Mouse (Mus musculus) forebrain, embryonic 15.5 days (tissue): ENCODE data around the gene Isoc2a. TPM values are rescaled to one million over a fixed set of nuclear protein-coding genes. Genes with fewer than 3 reads are reported as not detected.

Experiments used
- ATAC-seq: fragments of 200-750 bp; cut with Nextera tagmentation; replicated peaks from 2 replicates; pipeline ENCODE4 v1.8.0; 2017; ENCODE audit warnings: mild to moderate bottlenecking, moderate TSS enrichment, moderate library complexity
- H3K27ac ChIP-seq: fragments of 300-500 bp; sonication (generic); replicated peaks from 2 replicates; pipeline ENCODE4 v1.5.1; 2015; ENCODE audit warnings: mild to moderate bottlenecking, inconsistent platforms
- H3K27me3 ChIP-seq: fragments of 300-500 bp; sonication (generic); 2 replicates; pipeline ENCODE4 v1.6.1; 2015; ENCODE audit warnings: inconsistent platforms
- H3K36me3 ChIP-seq: fragments of 300-500 bp; sonication (generic); 2 replicates; pipeline ENCODE4 v1.6.1; 2015; ENCODE audit warnings: mild to moderate bottlenecking, inconsistent platforms
- H3K4me1 ChIP-seq: fragments of 300-500 bp; sonication (generic); 2 replicates; pipeline ENCODE4 v1.6.1; 2015; ENCODE audit warnings: inconsistent platforms
- H3K4me2 ChIP-seq: fragments of 300-500 bp; sonication (generic); replicated peaks from 2 replicates; pipeline ENCODE4 v1.6.1; 2015; ENCODE audit warnings: mild to moderate bottlenecking, inconsistent platforms
- H3K4me3 ChIP-seq: fragments of 300-500 bp; sonication (generic); 2 replicates; pipeline ENCODE4 v1.5.1; 2015; ENCODE audit warnings: mild to moderate bottlenecking, inconsistent platforms
- H3K9ac ChIP-seq: fragments of 300-500 bp; sonication (generic); replicated peaks from 2 replicates; pipeline ENCODE4 v1.6.1; 2015; ENCODE audit warnings: mild to moderate bottlenecking, inconsistent platforms
- H3K9me3 ChIP-seq: fragments of 300-500 bp; sonication (generic); 2 replicates; pipeline ENCODE4 v1.6.1; 2016; ENCODE audit warnings: inconsistent platforms
- WGBS: fragments of 180-500 bp; shearing (Covaris S2); methylation state at CpG from one replicate; pipeline ENCODE4 v1.1.7; 2015; ENCODE audit warnings: mixed read lengths; 5-methylcytosine and 5-hydroxymethylcytosine counted together
- polyA plus RNA-seq: library from polyadenylated mRNA; unstranded; fragments of >200 nt; fragmentation: Nextera tagmentation; extraction: Ambion mirVana; gene quantifications from 2 replicates; pipeline ENCODE4 v1.2.1, GENCODE M21; 2015

The Isoc2a gene
- polyA plus RNA-seq, 1 experiment from 2014 or later = 0.76 TPM

GRCm38 (mm10) chr7:4920976-4921823, 44.2 kb downstream of the Isoc2a start:
- no peaks in the 10 kb centered on the region for H3K9me3 ChIP-seq
- no peak overlapping the region for H3K4me3 ChIP-seq
- H3K4me1 ChIP-seq = peaks cover 62% of the 10 kb centered on the region
- WGBS = 61% methylated on average over 23 of the region's 23 CpGs
- no peak for ATAC-seq
- no peaks in the 10 kb centered on the region for H3K27me3 ChIP-seq
- H3K9ac ChIP-seq = peak overlapping the region; percentile 57; the same call in 1 of the 2 replicates
- H3K36me3 ChIP-seq = peaks cover 23% of the 10 kb centered on the region
- peak overlapping the region; percentile 96 for H3K27ac ChIP-seq
- H3K4me2 ChIP-seq = 0 out of 2 replicates have a peak overlapping the region, but pooled peaks have one; percentile 88

GRCm38 (mm10) chr7:4921824-4922482, 45.0 kb downstream of the Isoc2a start, which contains the start of gene Nat14:
TSS of gene Nat14 (plus strand) at chr7:4922028.
- 19% methylated on average over 8 of the region's 8 CpGs for WGBS
- Histone ChIP-seq H3K27me3 (no peaks in the 10 kb centered on the region), H3K9ac (peak within 1 kb of the TSS; percentile 57), H3K4me1 (peaks cover 55% of the 10 kb centered on the region), H3K27ac (peak within 1 kb of the TSS; percentile 96), H3K4me3 (peak within 1 kb of the TSS; percentile 46), H3K36me3 (peaks cover 23% of the 10 kb centered on the region), H3K9me3 (no peaks in the 10 kb centered on the region), H3K4me2 (peak within 1 kb of the TSS; percentile 88)
- 0 out of 2 replicates have a peak, but pooled peaks have one; percentile 0 for ATAC-seq

- Histone ChIP-seq H3K4me3 (peak overlapping the region; percentile 46), H3K27me3 (no peaks in the 10 kb centered on the region)
- ATAC-seq = peak; percentile 74
These were observed 45.6 kb downstream of the Isoc2a start for GRCm38 (mm10) chr7:4922508-4922907.

GRCm38 (mm10) chr7:4922931-4923565, 46.1 kb downstream of the Isoc2a start:
- peak overlapping the region; percentile 88 for H3K4me2 ChIP-seq
- peak overlapping the region; percentile 57 for H3K9ac ChIP-seq
- peaks cover 23% of the 10 kb centered on the region for H3K36me3 ChIP-seq
- ATAC-seq = peak; percentile 62
- peak overlapping the region; percentile 96 for H3K27ac ChIP-seq
- H3K4me3 ChIP-seq = peak overlapping the region; percentile 46
- under 1% methylated on average over 14 of the region's 14 CpGs for WGBS
- no peaks in the 10 kb centered on the region for H3K27me3 ChIP-seq
- H3K4me1 ChIP-seq = peaks cover 52% of the 10 kb centered on the region
- H3K9me3 ChIP-seq = no peaks in the 10 kb centered on the region

More at GRCm38 (mm10) chr7:4922508-4922907, 45.6 kb downstream of the Isoc2a start:
- WGBS = under 1% methylated on average over 14 of the region's 14 CpGs
- peak overlapping the region; percentile 57 for H3K9ac ChIP-seq
- no peaks in the 10 kb centered on the region for H3K9me3 ChIP-seq
- peak overlapping the region; percentile 96 for H3K27ac ChIP-seq
- peaks cover 52% of the 10 kb centered on the region for H3K4me1 ChIP-seq
- peaks cover 23% of the 10 kb centered on the region for H3K36me3 ChIP-seq
- peak overlapping the region; percentile 88 for H3K4me2 ChIP-seq

GRCm38 (mm10) chr7:4923586-4924364, 46.8 kb downstream of the Isoc2a start:
- Histone ChIP-seq H3K4me1 (peaks cover 52% of the 10 kb centered on the region), H3K36me3 (peaks cover 22% of the 10 kb centered on the region), H3K4me2 (peak overlapping the region; percentile 88), H3K27me3 (no peaks in the 10 kb centered on the region), H3K27ac (peak overlapping the region; percentile 96), H3K9me3 (no peaks in the 10 kb centered on the region), H3K9ac (peak overlapping the region; percentile 57), H3K4me3 (peak overlapping the region; percentile 46)
- peak; percentile 5 for ATAC-seq
- WGBS = 4% methylated on average over 37 of the region's 37 CpGs

DNA sequence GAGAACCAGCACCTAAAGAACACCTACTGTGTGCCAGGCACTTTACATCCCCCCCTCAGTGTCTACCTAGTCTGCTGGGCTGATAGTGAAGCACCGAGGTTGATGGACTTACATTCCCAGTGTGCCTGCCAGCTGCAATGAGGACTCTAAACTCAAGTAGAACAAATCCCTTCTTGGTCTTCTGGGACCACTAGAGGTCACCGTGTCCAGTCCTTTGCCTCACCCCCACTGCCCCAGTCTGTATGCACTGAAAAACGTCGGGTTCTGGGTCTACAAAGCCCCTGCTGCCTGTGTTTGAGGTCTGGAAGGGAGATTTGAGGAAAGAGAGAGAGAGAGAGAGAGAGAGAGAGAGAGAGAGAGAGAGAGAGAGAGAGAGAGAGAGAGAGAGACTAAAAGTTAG, 47.5 kb downstream of the Isoc2a start:
- Histone ChIP-seq H3K4me1 (peaks cover 52% of the 10 kb centered on the region), H3K27me3 (no peaks in the 10 kb centered on the region), H3K4me2 (peak overlapping the region; percentile 88), H3K9ac (peak overlapping the region; percentile 57), H3K4me3 (peak overlapping the region; percentile 46), H3K27ac (peak overlapping the region; percentile 96), H3K36me3 (peaks cover 15% of the 10 kb centered on the region), H3K9me3 (no peaks in the 10 kb centered on the region)
- no peak for ATAC-seq
- 4% methylated on average over 4 of the region's 4 CpGs for WGBS

DNA sequence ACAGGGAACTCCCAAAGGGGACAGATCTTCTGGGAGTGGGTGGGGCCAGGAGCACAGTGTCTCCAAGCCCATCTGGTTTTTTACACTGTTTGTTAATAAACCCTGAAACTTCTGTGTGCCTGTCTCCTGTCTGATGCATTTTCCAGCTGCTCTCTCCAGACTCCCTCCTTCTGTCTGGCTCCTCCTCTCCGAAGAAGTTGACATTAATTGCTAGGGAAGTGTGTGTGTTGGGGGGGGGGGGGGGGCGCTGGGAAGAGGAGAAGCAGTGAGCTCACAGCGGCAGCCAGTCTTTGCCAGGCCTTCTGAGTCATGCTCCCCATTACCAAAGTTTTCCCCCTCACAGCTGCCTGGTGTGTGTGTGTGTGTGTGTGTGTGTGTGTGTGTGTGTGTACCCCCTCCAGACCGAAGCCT, 47.9 kb downstream of the Isoc2a start:
- no peak overlapping the region for H3K4me3 ChIP-seq
- H3K27ac ChIP-seq = peak overlapping the region; percentile 96
- WGBS = 5% methylated on average over 3 of the region's 4 CpGs
- H3K27me3 ChIP-seq = no peaks in the 10 kb centered on the region
- H3K9ac ChIP-seq = no peak overlapping the region
- H3K4me2 ChIP-seq = peak overlapping the region; percentile 88
- ATAC-seq = no peak
- no peaks in the 10 kb centered on the region for H3K9me3 ChIP-seq
- peaks cover 52% of the 10 kb centered on the region for H3K4me1 ChIP-seq
- peaks cover 11% of the 10 kb centered on the region for H3K36me3 ChIP-seq

- no peak for ATAC-seq
These were observed 48.8 kb downstream of the Isoc2a start, which contains the start of gene Ssc5d for GRCm38 (mm10) chr7:4925441-4926381. TSS of gene Ssc5d (plus strand) at chr7:4925785.

DNA sequence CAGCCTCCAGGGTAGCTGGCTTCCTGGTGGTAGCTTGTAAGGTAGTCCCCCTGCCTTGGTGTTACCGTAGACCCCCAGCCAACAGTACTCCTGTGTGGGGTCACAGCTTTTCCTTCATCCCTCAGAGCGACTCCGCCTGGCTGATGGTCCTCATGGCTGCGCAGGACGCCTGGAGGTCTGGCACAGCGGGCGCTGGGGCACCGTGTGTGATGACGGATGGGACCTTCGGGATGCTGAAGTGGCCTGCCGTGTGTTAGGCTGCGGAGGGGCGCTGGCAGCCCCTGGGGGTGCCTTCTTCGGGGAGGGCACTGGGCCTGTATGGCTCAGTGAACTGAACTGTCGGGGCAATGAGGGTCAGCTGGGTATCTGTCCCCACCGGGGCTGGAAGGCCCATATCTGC, 49.9 kb downstream of the Isoc2a start:
- peaks cover 44% of the 10 kb centered on the region for H3K4me1 ChIP-seq
- no peak overlapping the region for H3K9ac ChIP-seq
- ATAC-seq = no peak
- 74% methylated on average over 16 of the region's 16 CpGs for WGBS
- no peak overlapping the region for H3K4me3 ChIP-seq
- no peaks in the 10 kb centered on the region for H3K36me3 ChIP-seq
- no peak overlapping the region for H3K4me2 ChIP-seq
- no peaks in the 10 kb centered on the region for H3K27me3 ChIP-seq
- H3K27ac ChIP-seq = no peak overlapping the region
- H3K9me3 ChIP-seq = no peaks in the 10 kb centered on the region

More at GRCm38 (mm10) chr7:4925441-4926381, 48.8 kb downstream of the Isoc2a start, which contains the start of gene Ssc5d:
- Histone ChIP-seq H3K4me3 (no peak within 1 kb of the TSS), H3K4me2 (peak within 1 kb of the TSS; percentile 88), H3K36me3 (peaks cover 3% of the 10 kb centered on the region; the same call in 1 of the 2 replicates), H3K9ac (no peak within 1 kb of the TSS; the same call in none of the 2 replicates), H3K4me1 (peaks cover 52% of the 10 kb centered on the region), H3K9me3 (no peaks in the 10 kb centered on the region), H3K27ac (peak within 1 kb of the TSS; percentile 96), H3K27me3 (no peaks in the 10 kb centered on the region)
- WGBS = 5% methylated on average over 6 of the region's 6 CpGs

- no peaks in the 10 kb centered on the region for H3K9me3 ChIP-seq
- H3K4me1 ChIP-seq = peaks cover 35% of the 10 kb centered on the region
- WGBS = 74% methylated on average over 8 of the region's 8 CpGs
- no peak for ATAC-seq
- no peaks in the 10 kb centered on the region for H3K36me3 ChIP-seq
- no peak overlapping the region for H3K9ac ChIP-seq
- H3K4me2 ChIP-seq = no peak overlapping the region
- H3K27me3 ChIP-seq = no peaks in the 10 kb centered on the region
- H3K4me3 ChIP-seq = no peak overlapping the region
- no peak overlapping the region for H3K27ac ChIP-seq
These were observed 50.8 kb downstream of the Isoc2a start for GRCm38 (mm10) chr7:4927711-4928110.
